Mouse (Mus musculus) hindbrain, embryonic 11.5 days (tissue): Measurements from ENCODE around the gene Fgfr1op2. TPM values are rescaled to one million over a fixed set of nuclear protein-coding genes. Genes with fewer than 3 reads are reported as not detected.
A peak's percentile ranks its signal among the peaks of the same experiment; 100 is the strongest.

ENCODE experiments used
- ATAC-seq: fragments of 200-750 bp; cut with Nextera tagmentation; 2 replicates; pipeline ENCODE4 v1.8.0; 2017; ENCODE audit warnings: mild to moderate bottlenecking, moderate TSS enrichment, moderate library complexity; ENCODE audit not compliant: low FRiP score
- DNase-seq: peaks from one replicate; pipeline ENCODE4 v3.0.0-alpha.2; 2015; ENCODE audit warnings: low spot score
- H3K27ac ChIP-seq: fragments of 300-500 bp; sonication (generic); 2 replicates; pipeline ENCODE4 v1.5.1; 2014; ENCODE audit warnings: mild to moderate bottlenecking, low read depth, low read length
- H3K27me3 ChIP-seq: fragments of 300-500 bp; sonication (generic); 2 replicates; pipeline ENCODE4 v1.6.1; 2014; ENCODE audit warnings: mild to moderate bottlenecking, low read length, moderate library complexity, mixed read lengths; ENCODE audit not compliant: control insufficient read depth, insufficient read depth
- H3K36me3 ChIP-seq: fragments of 300-500 bp; sonication (generic); 2 replicates; pipeline ENCODE4 v1.6.1; 2014; ENCODE audit warnings: mild to moderate bottlenecking, low read length, moderate library complexity, mixed read lengths; ENCODE audit not compliant: control insufficient read depth, insufficient read depth
- H3K4me1 ChIP-seq: fragments of 300-500 bp; sonication (generic); replicated peaks from 2 replicates; pipeline ENCODE4 v1.6.1; 2014; ENCODE audit warnings: low read length, mixed read lengths; ENCODE audit not compliant: control insufficient read depth, insufficient read depth
- H3K4me2 ChIP-seq: fragments of 300-500 bp; sonication (generic); replicated peaks from 2 replicates; pipeline ENCODE4 v1.6.1; 2014; ENCODE audit warnings: mild to moderate bottlenecking, low read depth, low read length
- H3K4me3 ChIP-seq: fragments of 300-500 bp; sonication (generic); 2 replicates; pipeline ENCODE4 v1.5.1; 2014; ENCODE audit warnings: low read depth, low read length
- H3K9ac ChIP-seq: fragments of 300-500 bp; sonication (generic); 2 replicates; pipeline ENCODE4 v1.6.1; 2014; ENCODE audit warnings: low read depth, low read length
- H3K9me3 ChIP-seq: fragments of 300-500 bp; sonication (generic); 2 replicates; pipeline ENCODE4 v1.6.1; 2016; ENCODE audit warnings: low read length; ENCODE audit not compliant: control insufficient read depth
- WGBS: fragments of 180-500 bp; shearing (Covaris S2); extraction: QIAGEN DNeasy Blood & Tissue Kit; methylation state at CpG from one replicate; pipeline ENCODE4 v1.1.7; 2014; 5-methylcytosine and 5-hydroxymethylcytosine counted together
- polyA plus RNA-seq: library from polyadenylated mRNA; unstranded; fragments of >200 nt; fragmentation: Nextera tagmentation; extraction: Ambion mirVana; gene quantifications from 2 replicates; pipeline ENCODE4 v1.2.1, GENCODE M21; 2014

Gene Fgfr1op2
- polyA plus RNA-seq, 1 experiment from 2014 or later = 85.1 TPM

GRCm38 (mm10) chr6:146642276-146643183, 65.5 kb downstream of the Fgfr1op2 start, which contains the start of the genes Med21 and Tm7sf3:
Gene Med21, plus strand, starts transcription at chr6:146642547.
Gene Tm7sf3, minus strand, starts transcription at chr6:146642824.
- Histone ChIP-seq H3K9me3 (no peaks in the 10 kb centered on the region), H3K27me3 (no peaks in the 10 kb centered on the region), H3K4me3 (peak within 1 kb of the TSS; percentile 76), H3K27ac (peak within 1 kb of the TSS; percentile 61), H3K4me2 (peak within 1 kb of the TSS; percentile 72), H3K4me1 (peaks cover 4% of the 10 kb centered on the region; the same call in 1 of the 2 replicates), H3K36me3 (no peaks in the 10 kb centered on the region), H3K9ac (peak within 1 kb of the TSS; percentile 82)
- ATAC-seq (peak; percentile 98), DNase-seq (peak; percentile 98)
- 1% methylated on average over 59 of the region's 60 CpGs for WGBS

GRCm38 (mm10) chr6:146643184-146643570, 66.2 kb downstream of the Fgfr1op2 start:
- Histone ChIP-seq H3K4me3 (peak overlapping the region; percentile 76), H3K4me1 (peaks cover 4% of the 10 kb centered on the region; the same call in 1 of the 2 replicates), H3K9ac (peak overlapping the region; percentile 82), H3K27ac (no peak overlapping the region), H3K27me3 (no peaks in the 10 kb centered on the region), H3K4me2 (peak overlapping the region; percentile 72), H3K9me3 (no peaks in the 10 kb centered on the region), H3K36me3 (no peaks in the 10 kb centered on the region)
- DNase-seq (no peak), ATAC-seq (no peak)
- WGBS = 40% methylated on average over 11 of the region's 11 CpGs

Other genes with a start within 250 kb of the Fgfr1op2 start
- gene Itpr2, start 75.0 kb upstream of the Fgfr1op2 start, polyA plus RNA-seq = 4.2 and 5.9 TPM in 2 replicates
- gene Ints13, start 632 bp downstream of the Fgfr1op2 start, polyA plus RNA-seq = 90.9 and 93.7 TPM in 2 replicates
- gene Med21, start 65.3 kb downstream of the Fgfr1op2 start, polyA plus RNA-seq = 125 and 132 TPM in 2 replicates
- gene Tm7sf3, start 65.6 kb downstream of the Fgfr1op2 start, polyA plus RNA-seq = 25.8 and 27.8 TPM in 2 replicates
- 19.4 and 20.1 TPM in 2 replicates for gene Stk38l, start 147.8 kb downstream of the Fgfr1op2 start, polyA plus RNA-seq
- 1.7 and 2.8 TPM in 2 replicates for gene Arntl2, start 218.9 kb downstream of the Fgfr1op2 start, polyA plus RNA-seq